Mouse (Mus musculus) testis, adult 2 months (tissue): Measurements from ENCODE around the gene Gm8298.

ENCODE experiments used
- CTCF ChIP-seq: fragments of 200-500 bp; IDR thresholded peaks from 2 replicates; pipeline ENCODE4 v1.5.1; 2012; ENCODE audit warnings: low read depth, mild to moderate bottlenecking, inconsistent platforms, low read length, moderate library complexity; ENCODE audit not compliant: control insufficient read depth, insufficient read depth, insufficient replicate concordance
- POLR2A ChIP-seq: fragments of 200-500 bp; IDR thresholded peaks from 2 replicates; pipeline ENCODE4 v1.6.1; 2012; ENCODE audit warnings: low read depth, mild to moderate bottlenecking, inconsistent platforms, low read length, moderate library complexity; ENCODE audit not compliant: control insufficient read depth

- TF ChIP-seq POLR2A = no peak
- no peak for TF ChIP-seq CTCF
Measured at GRCm38 (mm10) chr3:59813169-59813568, 47.7 kb upstream of the Gm8298 start.
